Mouse (Mus musculus): Measurements from ENCODE around the gene Myom3.

DNA sequence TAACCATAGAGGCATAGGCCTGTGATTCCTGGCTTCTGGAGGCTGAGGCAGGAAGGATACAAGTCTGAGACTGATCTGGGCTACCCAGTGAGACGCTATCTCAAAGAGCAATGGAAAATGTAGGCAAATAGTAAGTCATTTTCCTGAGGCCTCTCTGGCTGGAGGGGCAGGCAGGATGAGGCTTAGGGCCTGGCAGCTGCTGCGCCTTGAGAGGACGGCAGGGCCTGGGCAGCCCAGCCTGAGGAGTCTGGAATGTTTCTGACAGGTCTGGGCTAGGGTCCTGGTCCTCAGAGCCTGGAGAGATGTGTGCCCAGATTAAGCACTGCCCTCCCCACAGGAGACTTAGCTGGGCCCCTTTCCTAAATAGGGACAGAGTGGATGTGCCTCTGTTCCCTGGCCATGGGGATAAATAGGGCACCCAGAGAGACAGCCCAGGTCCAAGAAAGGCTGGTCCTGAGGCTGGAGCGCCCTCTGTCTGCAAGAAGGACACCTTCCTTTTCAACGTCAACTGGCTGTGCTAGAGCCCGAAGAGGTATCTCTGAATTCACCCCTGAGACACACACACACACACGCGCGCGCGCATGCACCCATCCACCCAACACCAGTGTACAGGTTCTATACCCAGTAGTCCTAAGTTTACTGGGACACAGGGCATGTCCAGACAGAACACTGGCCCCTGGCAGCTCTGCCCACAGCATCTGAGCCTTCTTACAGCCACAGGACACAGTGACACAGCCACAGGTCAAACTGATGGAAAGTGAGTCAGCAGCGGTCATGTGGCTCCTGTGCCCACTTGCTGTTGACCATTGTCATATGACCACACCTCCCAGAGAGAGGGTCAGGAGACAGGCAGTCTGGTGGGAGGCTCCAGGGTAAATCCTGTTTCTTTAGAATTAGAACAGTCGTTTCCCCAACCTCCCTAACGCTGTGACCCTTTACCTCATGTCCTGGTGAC, 9.3 kb downstream of the Myom3 start:
- TF ChIP-seq MXI1 (IDR thresholded peaks at IDR 0.05; ENCODE audit: low read depth, low read length) (no peak), POLR2A (IDR thresholded peaks at IDR 0.05; ENCODE audit: control insufficient read depth in 1 of 2, insufficient read depth in 1 of 2, low read depth in 1 of 2, low read length in 2 of 2, poor library complexity in 1 of 2) (no peak), POLR2AphosphoS5 (IDR thresholded peaks at IDR 0.05; ENCODE audit: borderline replicate concordance, low read depth, low read length) (no peak)
